Mouse (Mus musculus): Measurements from ENCODE around the gene Astn2.

Astn2 gene

DNA sequence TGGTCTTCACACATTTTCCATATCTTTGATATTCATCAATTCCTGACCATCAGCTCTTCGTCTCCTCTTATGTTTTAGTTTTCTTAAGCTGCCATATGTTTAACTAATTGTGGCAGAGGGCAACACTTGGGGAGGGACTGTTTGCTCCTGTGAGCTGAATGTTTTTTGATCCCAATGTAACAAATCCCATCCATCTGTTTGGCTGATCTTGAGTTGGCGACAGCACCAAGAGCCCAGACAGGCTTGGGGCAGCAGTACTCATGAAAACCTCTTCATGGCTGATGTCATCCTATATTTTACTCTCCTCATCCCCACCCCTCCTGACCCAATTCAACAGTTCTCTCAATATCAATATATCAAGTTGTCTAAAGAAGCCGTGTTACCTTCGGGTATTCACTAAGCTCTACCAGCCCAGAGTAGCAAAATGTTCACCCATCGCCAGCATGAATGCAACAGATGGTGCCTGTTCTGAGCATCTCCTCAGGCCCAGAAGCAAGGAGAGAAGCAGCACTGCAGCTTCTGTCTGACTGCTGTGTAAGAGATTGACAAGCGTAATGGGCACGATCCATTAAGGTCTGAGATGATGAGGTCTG lies 281.5 kb downstream of the Astn2 start:
- Histone ChIP-seq H3K4me3 (replicated peaks; ENCODE audit: low read length) (no peak overlapping the region), H3K4me1 (replicated peaks; ENCODE audit: low read depth, low read length) (no peaks in the 10 kb centered on the region)

DNA sequence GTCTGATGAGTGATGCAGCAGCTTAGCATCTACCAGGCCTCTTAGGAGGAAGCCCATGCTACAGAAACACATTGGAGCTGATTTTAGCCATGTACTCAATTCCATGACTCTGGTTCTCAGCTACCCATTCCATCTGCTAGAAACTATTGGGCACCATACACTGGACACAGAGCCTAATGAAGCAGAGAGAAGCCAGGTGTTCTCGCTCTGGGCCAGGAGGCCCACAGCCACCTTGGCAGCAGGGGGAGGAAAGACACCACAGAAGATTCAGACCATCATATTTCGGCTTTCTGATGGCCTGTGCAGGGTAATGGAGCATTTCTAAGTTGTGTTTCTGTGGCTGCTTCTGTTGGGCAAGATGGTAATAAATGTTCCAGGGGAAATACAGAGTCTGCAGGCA lies 290.2 kb downstream of the Astn2 start:
- Histone ChIP-seq H3K36me3 (ENCODE audit: insufficient read depth, low read length) (no peaks in the 10 kb centered on the region), H3K4me3 (replicated peaks; ENCODE audit: low read length) (no peak overlapping the region), H3K4me1 (replicated peaks; ENCODE audit: low read depth, low read length) (no peaks in the 10 kb centered on the region), H3K9me3 (ENCODE audit: low read length) (no peaks in the 10 kb centered on the region), H3K27me3 (ENCODE audit: insufficient read depth, low read length) (no peaks in the 10 kb centered on the region)
- TF ChIP-seq NANOG (IDR thresholded peaks at IDR 0.05; ENCODE audit: borderline replicate concordance, low read length): no peak
- TF ChIP-seq POU5F1 (IDR thresholded peaks at IDR 0.05; ENCODE audit: borderline replicate concordance, low read length): no peak
- TF ChIP-seq CTCF (conservative IDR thresholded peaks at IDR 0.05; ENCODE audit: low read length): no peak

More for the DNA sequence above, 281.5 kb downstream of the Astn2 start:
- H3K36me3 ChIP-seq (ENCODE audit: insufficient read depth, low read length): no peaks in the 10 kb centered on the region
- H3K27me3 ChIP-seq (ENCODE audit: insufficient read depth, low read length): no peaks in the 10 kb centered on the region
- no peaks in the 10 kb centered on the region for H3K9me3 ChIP-seq (ENCODE audit: low read length)
- no peak for TF ChIP-seq CTCF (conservative IDR thresholded peaks at IDR 0.05; ENCODE audit: low read length)
- TF ChIP-seq NANOG (IDR thresholded peaks at IDR 0.05; ENCODE audit: borderline replicate concordance, low read length): no peak
- TF ChIP-seq POU5F1 (IDR thresholded peaks at IDR 0.05; ENCODE audit: borderline replicate concordance, low read length): no peak

DNA sequence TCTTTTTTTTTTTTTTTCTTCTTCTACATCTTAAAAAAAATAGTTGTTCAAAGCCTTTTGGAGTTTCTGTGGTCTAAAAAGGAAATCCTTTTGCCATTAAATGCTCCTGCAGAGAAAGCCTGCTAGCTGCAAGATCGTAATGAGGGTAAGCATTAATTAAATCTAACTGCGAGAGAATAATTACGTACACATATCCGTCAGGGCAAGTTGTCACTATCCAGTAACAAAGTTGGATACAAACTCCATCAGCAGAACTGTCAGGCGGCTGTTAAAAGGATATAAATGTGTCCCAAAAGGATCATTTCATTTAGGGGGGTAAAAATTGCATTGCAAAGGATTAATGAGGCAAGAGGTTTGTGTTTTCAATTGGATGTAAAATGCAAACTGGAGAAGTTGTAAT lies 302.4 kb downstream of the Astn2 start:
- no peaks in the 10 kb centered on the region for H3K27me3 ChIP-seq (ENCODE audit: insufficient read depth, low read length)
- no peaks in the 10 kb centered on the region for H3K36me3 ChIP-seq (ENCODE audit: insufficient read depth, low read length)
- H3K4me1 ChIP-seq (replicated peaks; ENCODE audit: low read depth, low read length): no peaks in the 10 kb centered on the region
- H3K4me3 ChIP-seq (replicated peaks; ENCODE audit: low read length): no peak overlapping the region
- TF ChIP-seq NANOG (IDR thresholded peaks at IDR 0.05; ENCODE audit: borderline replicate concordance, low read length) (no peak), CTCF (conservative IDR thresholded peaks at IDR 0.05; ENCODE audit: low read length) (no peak), POU5F1 (IDR thresholded peaks at IDR 0.05; ENCODE audit: borderline replicate concordance, low read length) (no peak)
- H3K9me3 ChIP-seq (ENCODE audit: low read length): no peaks in the 10 kb centered on the region

DNA sequence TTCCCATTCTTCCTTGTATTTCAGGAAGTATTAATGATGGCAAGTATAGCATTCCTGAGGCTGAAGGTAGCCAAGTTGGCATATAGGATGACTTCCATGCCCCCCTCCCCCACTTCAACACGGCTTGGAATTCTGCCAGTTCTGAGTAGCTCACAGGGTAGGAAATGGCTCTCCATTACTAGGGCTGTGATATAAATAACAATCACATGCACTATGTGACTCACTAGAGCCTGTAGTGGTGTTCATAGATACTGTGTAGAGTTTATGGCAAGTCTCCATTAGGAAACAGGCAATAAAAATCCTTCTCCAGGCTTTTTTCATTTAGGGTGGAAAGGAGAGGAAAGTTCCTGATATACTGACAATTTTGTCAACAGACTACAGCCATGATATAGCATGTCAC lies 306.8 kb downstream of the Astn2 start:
- H3K4me3 ChIP-seq (replicated peaks; ENCODE audit: low read length): no peak overlapping the region
- TF ChIP-seq POU5F1 (IDR thresholded peaks at IDR 0.05; ENCODE audit: borderline replicate concordance, low read length): no peak
- H3K36me3 ChIP-seq (ENCODE audit: insufficient read depth, low read length): no peaks in the 10 kb centered on the region
- no peaks in the 10 kb centered on the region for H3K9me3 ChIP-seq (ENCODE audit: low read length)
- no peaks in the 10 kb centered on the region for H3K4me1 ChIP-seq (replicated peaks; ENCODE audit: low read depth, low read length)
- H3K27me3 ChIP-seq (ENCODE audit: insufficient read depth, low read length): no peaks in the 10 kb centered on the region

DNA sequence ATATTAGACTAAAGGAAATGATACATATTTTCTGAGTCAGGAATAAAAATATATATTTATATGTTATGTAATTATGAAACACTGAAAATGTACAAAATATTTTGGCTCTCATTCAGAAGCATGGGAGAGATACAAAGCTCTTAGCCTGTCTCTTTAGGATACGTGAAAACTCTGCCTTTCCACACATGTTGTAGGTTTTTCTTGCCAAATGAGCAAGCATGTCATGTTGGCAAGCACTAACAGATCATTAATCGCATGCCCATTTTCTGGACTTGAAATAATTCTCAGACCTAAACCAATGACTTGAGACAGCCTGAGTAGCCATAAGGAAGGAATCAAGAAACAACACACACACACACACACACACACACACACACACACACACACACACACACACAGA lies 308.3 kb downstream of the Astn2 start:
- TF ChIP-seq CTCF (conservative IDR thresholded peaks at IDR 0.05; ENCODE audit: low read length) (no peak), POU5F1 (IDR thresholded peaks at IDR 0.05; ENCODE audit: borderline replicate concordance, low read length) (no peak), NANOG (IDR thresholded peaks at IDR 0.05; ENCODE audit: borderline replicate concordance, low read length) (no peak)
- no peaks in the 10 kb centered on the region for H3K36me3 ChIP-seq (ENCODE audit: insufficient read depth, low read length)
- H3K9me3 ChIP-seq (ENCODE audit: low read length): no peaks in the 10 kb centered on the region
- no peak overlapping the region for H3K4me3 ChIP-seq (replicated peaks; ENCODE audit: low read length)
- H3K4me1 ChIP-seq (replicated peaks; ENCODE audit: low read depth, low read length): no peaks in the 10 kb centered on the region
- H3K27me3 ChIP-seq (ENCODE audit: insufficient read depth, low read length): no peaks in the 10 kb centered on the region

DNA sequence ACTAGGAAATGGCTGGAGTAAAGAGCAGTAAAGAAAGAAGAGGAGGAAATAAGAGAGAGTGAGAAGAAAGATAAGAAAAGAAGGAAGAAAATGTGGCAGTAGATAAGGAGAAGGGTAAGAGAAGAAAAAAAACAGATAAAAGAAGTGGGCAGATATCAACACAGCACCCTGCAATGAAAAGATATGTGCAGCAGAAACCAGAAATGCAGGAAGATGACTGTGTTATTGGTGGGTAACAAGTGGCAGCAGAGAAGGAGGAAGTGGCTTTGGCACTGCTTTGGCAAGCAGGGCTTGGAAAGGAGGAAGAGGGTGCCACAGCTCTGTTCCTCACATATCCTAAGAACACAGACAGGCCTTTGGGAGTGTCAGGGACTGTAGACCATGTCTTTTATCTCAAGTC lies 347.2 kb downstream of the Astn2 start:
- H3K9me3 ChIP-seq (ENCODE audit: low read length): no peaks in the 10 kb centered on the region
- no peaks in the 10 kb centered on the region for H3K36me3 ChIP-seq (ENCODE audit: insufficient read depth, low read length)
- H3K4me1 ChIP-seq (replicated peaks; ENCODE audit: low read depth, low read length): no peaks in the 10 kb centered on the region
- H3K27me3 ChIP-seq (ENCODE audit: insufficient read depth, low read length): no peaks in the 10 kb centered on the region
- H3K4me3 ChIP-seq (replicated peaks; ENCODE audit: low read length): no peak overlapping the region
- TF ChIP-seq CTCF (conservative IDR thresholded peaks at IDR 0.05; ENCODE audit: low read length) (no peak), NANOG (IDR thresholded peaks at IDR 0.05; ENCODE audit: borderline replicate concordance, low read length) (no peak), POU5F1 (IDR thresholded peaks at IDR 0.05; ENCODE audit: borderline replicate concordance, low read length) (no peak)

DNA sequence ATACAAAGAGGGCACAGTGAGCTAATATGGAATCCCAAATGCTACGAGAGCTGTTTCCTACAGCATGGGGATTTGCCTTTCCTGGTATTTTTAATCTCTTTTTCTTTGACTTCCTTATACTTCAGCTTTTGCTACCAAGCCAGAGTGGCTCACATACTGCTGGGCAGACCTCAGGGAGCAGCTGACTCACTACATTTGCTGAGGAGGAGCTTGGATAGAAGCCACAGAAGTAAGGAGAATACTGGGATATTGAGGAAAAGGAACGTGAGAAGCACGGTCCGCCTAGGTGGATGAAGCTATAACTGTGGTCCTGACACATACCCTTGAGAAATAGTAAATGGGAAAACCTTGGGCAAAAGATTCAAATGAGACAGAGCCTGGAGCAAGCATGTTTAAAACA lies 348.7 kb downstream of the Astn2 start:
- Histone ChIP-seq H3K36me3 (ENCODE audit: insufficient read depth, low read length) (no peaks in the 10 kb centered on the region), H3K4me3 (replicated peaks; ENCODE audit: low read length) (no peak overlapping the region), H3K9me3 (ENCODE audit: low read length) (no peaks in the 10 kb centered on the region), H3K4me1 (replicated peaks; ENCODE audit: low read depth, low read length) (no peaks in the 10 kb centered on the region), H3K27me3 (ENCODE audit: insufficient read depth, low read length) (no peaks in the 10 kb centered on the region)
- TF ChIP-seq POU5F1 (IDR thresholded peaks at IDR 0.05; ENCODE audit: borderline replicate concordance, low read length): no peak
- TF ChIP-seq CTCF (conservative IDR thresholded peaks at IDR 0.05; ENCODE audit: low read length): no peak
- no peak for TF ChIP-seq NANOG (IDR thresholded peaks at IDR 0.05; ENCODE audit: borderline replicate concordance, low read length)

DNA sequence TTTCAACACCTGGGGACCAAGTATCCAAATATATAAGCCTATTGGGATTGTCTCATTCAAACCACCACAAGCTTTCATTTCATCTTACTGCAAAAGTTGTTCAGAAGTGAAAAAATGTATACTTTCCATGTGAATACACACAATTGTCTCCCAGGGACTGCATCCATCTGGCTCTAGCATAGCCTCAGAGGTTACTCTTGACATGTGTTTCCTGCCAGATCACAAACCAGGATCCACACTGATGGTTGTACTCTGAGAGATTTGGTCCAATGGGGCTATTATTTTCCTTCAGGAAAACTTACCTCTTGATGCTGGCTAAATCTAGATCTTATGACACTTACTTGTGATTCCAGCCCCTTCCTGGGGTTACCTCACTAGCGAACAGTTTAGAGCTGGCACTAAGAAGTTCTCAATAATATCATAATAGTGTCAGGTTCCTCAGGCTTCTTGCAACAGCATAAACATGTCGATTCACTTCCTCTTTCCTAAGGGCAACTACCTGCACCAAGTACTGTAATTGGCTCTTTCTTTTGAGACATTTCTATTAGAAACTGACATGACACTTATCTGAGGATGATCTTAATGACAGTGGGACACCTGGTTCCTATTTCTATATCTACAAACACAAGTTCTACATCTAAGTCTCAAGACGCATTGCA lies 361.3 kb downstream of the Astn2 start:
- TF ChIP-seq CTCF (conservative IDR thresholded peaks at IDR 0.05; ENCODE audit: low read length) (no peak), POU5F1 (IDR thresholded peaks at IDR 0.05; ENCODE audit: borderline replicate concordance, low read length) (no peak)
- no peak overlapping the region for H3K4me3 ChIP-seq (replicated peaks; ENCODE audit: low read length)

DNA sequence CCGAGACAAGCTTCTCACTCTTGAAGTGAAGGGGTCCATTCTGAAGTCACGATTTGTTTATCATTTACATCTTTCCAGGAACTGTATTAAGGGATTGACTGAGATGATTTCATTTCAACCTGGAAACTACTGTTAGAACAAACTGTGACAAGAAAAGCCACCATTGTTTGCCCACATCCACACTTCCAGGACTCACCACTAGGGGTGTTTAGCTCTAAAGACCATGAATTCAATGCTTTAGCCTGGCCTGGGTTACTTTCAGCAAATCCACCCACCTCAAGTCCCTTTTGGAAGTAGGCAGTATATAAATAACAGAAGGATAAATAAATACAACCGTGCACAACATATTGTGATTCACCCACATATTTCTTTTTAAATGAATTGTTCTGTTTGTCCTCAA lies 370.6 kb downstream of the Astn2 start:
- no peaks in the 10 kb centered on the region for H3K4me1 ChIP-seq (replicated peaks; ENCODE audit: low read depth, low read length)
- no peak overlapping the region for H3K4me3 ChIP-seq (replicated peaks; ENCODE audit: low read length)
- H3K27me3 ChIP-seq (ENCODE audit: insufficient read depth, low read length): no peaks in the 10 kb centered on the region
- TF ChIP-seq CTCF (conservative IDR thresholded peaks at IDR 0.05; ENCODE audit: low read length) (peak; percentile 75), POU5F1 (IDR thresholded peaks at IDR 0.05; ENCODE audit: borderline replicate concordance, low read length) (no peak)
- no peaks in the 10 kb centered on the region for H3K36me3 ChIP-seq (ENCODE audit: insufficient read depth, low read length)
- no peaks in the 10 kb centered on the region for H3K9me3 ChIP-seq (ENCODE audit: low read length)

More for the DNA sequence above, 361.3 kb downstream of the Astn2 start:
- Histone ChIP-seq H3K9me3 (ENCODE audit: low read length) (no peaks in the 10 kb centered on the region), H3K27me3 (ENCODE audit: insufficient read depth, low read length) (no peaks in the 10 kb centered on the region), H3K36me3 (ENCODE audit: insufficient read depth, low read length) (no peaks in the 10 kb centered on the region), H3K4me1 (replicated peaks; ENCODE audit: low read depth, low read length) (no peaks in the 10 kb centered on the region)

Measured in E14TG2a.4 (cell line).